Mouse (Mus musculus) CD4-positive naive resting alpha-beta T cell, adult 57 days (primary cell): ENCODE results near the gene Ccdc187. TPM values are rescaled to one million over a fixed set of nuclear protein-coding genes. Genes with fewer than 3 reads are reported as not detected.

Source experiments
- total RNA-seq: library from RNA; stranded (reverse); gene quantifications from one replicate; pipeline ENCODE4 v1.2.4, GENCODE M21; 2023

Gene Ccdc187
- 0.06 TPM for total RNA-seq

GRCm38 (mm10) chr2:26294457-26294856, at the start of gene Ccdc187:
Gene Ccdc187, minus strand, starts transcription at chr2:26294557.

GRCm38 (mm10) chr2:26315072-26315924, 20.9 kb upstream of the Ccdc187 start, which contains the start of gene Gpsm1:
Gene Gpsm1, plus strand, starts transcription at chr2:26315515.

DNA sequence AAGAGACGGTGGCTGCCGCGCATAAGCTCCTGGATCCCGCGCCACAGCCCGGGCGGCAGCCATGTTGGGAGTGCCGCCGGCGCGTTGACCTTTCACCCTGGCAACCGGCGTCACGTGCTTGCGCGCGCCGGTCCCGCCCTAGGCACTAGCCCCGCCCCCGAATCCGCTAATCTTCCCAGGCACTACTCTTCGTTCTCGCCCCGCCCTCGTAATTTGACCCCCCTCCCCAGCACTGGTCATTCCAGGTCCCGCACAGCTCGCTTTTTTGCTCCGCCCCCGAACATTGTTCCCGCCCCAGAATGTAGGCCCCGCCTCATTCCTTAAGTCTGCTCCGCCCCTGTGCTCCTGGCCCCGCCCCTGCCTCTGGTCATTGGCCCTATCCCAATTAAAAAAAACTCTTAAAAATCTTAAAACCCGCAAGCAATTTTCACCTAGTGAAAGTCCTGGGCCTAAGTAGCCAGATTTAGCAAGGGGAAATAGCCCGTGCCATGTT, 57.0 kb downstream of the Ccdc187 start, which contains the start of gene Qsox2:
Qsox2 (minus strand) TSS at position 236 of the 493 bp plus-strand sequence.

GRCm38 (mm10) chr2:26208126-26208789, 86.1 kb downstream of the Ccdc187 start, which contains the start of gene Lhx3:
Gene Lhx3, minus strand, starts transcription at chr2:26208289.

Other genes with a start within 250 kb of the Ccdc187 start
- gene Nacc2, start 171.3 kb downstream of the Ccdc187 start, total RNA-seq = 8.1 TPM
- not detected for gene Lhx3, start 86.3 kb downstream of the Ccdc187 start, total RNA-seq
- 7.1 TPM for gene Qsox2, start 57.0 kb downstream of the Ccdc187 start, total RNA-seq
- 29.5 TPM for gene Gpsm1, start 21.0 kb upstream of the Ccdc187 start, total RNA-seq
- gene Dnlz, start 57.6 kb upstream of the Ccdc187 start, total RNA-seq = 10.1 TPM
- gene Card9, start 66.4 kb upstream of the Ccdc187 start, total RNA-seq = 9.0 TPM
- gene Snapc4, start 86.1 kb upstream of the Ccdc187 start, total RNA-seq = 112 TPM
- gene Entr1, start 94.8 kb upstream of the Ccdc187 start, total RNA-seq = 138 TPM
- 80.1 TPM for gene Pmpca, start 94.8 kb upstream of the Ccdc187 start, total RNA-seq
- gene Inpp5e, start 114.6 kb upstream of the Ccdc187 start, total RNA-seq = 32.6 TPM
- gene Sec16a, start 150.7 kb upstream of the Ccdc187 start, total RNA-seq = 82.1 TPM
- gene Notch1, start 222.1 kb upstream of the Ccdc187 start, total RNA-seq = 130 TPM